Mouse (Mus musculus): ENCODE data around the gene 1700020A23Rik. TPM values are rescaled to one million over a fixed set of nuclear protein-coding genes. Genes with fewer than 3 reads are reported as not detected.
"Not testable (repeated sequence)": the region's sequence is repeated elsewhere in the genome, so short reads cannot be mapped to it uniquely, and the experiment has no call there.

1700020A23Rik gene
- not detected for total RNA-seq (2021)
- long read RNA-seq, experiment 1 = 0 reads
- long read RNA-seq, experiment 2 = 0 reads

DNA sequence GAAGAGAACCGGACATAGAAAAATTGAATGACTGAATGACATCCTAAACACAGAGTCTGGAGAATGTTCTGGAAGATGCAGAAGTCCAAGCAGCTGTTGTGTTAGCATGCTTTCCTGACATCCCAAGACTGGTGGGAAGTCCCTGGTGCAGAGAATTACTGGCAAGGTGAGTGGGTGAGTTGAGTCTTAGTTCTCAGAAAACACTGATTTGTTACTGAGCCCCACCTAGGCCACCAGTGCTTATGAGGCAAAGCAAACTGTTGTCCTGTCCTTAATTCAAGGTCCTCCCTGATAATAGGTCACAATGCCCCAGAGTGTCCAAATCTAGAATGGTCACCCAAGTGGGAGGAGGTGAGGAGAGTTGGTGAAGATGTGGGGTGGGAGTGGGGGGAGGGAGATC lies at the start of gene 1700020A23Rik, which contains the start of gene Gm28372:
Gene 1700020A23Rik (plus strand): TSS at position 321 of the 400 bp plus-strand sequence.
Gene Gm28372 (plus strand): TSS at position 301 of the 400 bp plus-strand sequence.
- DNase-seq = no peak

DNA sequence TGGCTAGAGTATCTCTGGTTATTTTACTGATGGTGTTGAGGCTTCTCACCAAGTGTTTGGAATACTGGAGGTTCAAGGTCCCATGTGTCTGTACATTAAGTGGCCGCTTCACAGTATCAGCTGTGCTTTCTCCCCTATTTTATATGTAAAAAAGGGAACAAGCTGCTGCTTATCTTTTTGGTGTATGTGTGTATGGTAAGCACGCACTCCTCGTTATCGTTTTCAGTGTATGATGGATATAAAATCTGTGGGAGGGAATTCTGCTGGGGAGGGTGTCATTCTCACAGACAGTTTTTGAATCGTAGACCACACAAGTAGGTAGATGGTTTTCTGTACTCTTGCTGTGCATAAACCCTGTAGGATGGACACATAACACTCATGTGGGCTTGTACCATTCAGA lies 47.5 kb upstream of the 1700020A23Rik start:
- no peak for DNase-seq

GRCm38 (mm10) chr2:130358852-130359251 lies 46.2 kb upstream of the 1700020A23Rik start:
- DNase-seq = no peak

GRCm38 (mm10) chr2:130362511-130363026 lies 42.5 kb upstream of the 1700020A23Rik start:
- peak; percentile 18 to 54 for DNase-seq

DNA sequence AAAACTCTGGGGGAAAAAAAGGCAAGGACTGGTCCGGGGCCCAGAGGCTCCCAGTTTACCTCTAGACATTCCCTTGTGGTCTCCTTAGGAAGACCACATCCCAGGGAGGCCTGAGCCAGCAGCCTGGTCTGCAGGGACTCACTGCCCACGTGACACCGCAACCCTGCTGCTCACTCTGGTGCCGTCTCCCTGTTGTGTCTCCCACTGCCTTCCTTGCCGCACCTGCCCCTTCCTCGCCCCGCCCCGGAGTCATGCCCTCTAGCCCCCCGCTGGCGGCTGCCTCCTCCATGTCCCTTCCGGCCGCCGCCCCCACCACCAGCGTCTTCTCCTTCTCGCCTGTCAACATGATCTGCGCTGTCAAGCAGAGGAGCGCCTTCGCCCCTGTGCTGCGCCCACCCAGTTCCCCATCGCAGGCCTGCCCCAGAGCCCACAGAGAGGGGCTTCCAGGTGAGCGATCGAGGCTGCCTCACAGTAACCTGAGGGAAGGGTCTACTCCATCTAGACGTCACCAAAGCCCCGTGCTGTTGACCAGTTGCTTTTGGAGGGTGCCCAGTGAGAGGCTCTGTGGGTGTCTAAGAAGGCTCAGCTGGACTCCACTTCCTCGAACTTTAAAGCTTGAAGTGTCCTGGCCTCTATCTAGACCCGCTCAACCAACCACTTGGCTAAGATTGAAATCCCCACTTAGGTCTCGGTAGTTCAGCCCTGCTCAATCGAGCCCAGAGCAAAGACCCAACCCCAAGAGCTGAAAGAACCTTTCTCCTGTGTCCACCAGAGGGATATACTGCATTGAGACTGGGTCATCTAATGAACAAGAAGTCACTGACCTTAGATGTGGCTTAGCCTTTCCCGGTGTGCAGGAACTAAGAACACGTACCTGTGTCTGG lies 39.6 kb upstream of the 1700020A23Rik start:
- no peak for DNase-seq

DNA sequence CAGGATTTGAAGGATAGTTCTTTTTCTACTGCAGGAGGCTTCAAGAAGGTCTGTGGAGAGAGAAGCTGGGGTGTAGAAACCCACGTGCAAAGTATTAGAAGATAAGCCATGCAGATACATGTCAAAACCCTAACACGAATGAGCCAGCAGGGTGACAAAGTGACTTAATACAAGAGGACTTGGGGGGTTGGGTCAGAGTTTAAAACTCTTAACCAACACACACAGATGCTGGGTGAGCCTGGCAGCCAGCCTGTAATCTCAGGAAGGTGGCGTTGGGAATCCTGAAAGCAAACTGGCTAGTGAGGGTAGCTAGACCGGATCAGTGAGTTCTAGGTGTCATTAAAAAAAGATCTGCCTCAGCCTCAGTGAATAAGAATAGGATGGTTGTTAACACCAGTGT lies 37.7 kb upstream of the 1700020A23Rik start:
- no peak for DNase-seq

- DNase-seq = not testable (repeated sequence)
Observed at GRCm38 (mm10) chr2:130373026-130373425, 32.0 kb upstream of the 1700020A23Rik start.

DNA sequence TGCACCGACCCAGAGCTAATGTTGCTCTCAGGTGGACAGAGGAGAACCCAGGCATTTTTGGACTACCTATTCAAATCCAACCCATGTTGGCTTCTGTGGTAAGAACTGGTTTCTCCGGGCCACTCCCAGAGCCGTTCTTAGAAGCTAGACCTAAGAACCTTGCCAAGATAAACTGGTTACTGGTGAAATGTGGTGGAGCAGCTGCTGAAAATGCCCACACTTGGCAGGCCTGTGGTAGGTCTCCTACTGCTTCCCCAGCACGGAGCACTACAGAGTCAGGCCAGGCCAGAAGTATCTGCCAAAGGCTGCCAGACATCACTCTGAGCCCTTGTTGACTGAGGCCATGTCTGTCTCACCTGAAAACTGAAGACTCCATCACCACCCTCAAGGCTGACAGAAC lies 30.1 kb upstream of the 1700020A23Rik start:
- no peak for DNase-seq

DNA sequence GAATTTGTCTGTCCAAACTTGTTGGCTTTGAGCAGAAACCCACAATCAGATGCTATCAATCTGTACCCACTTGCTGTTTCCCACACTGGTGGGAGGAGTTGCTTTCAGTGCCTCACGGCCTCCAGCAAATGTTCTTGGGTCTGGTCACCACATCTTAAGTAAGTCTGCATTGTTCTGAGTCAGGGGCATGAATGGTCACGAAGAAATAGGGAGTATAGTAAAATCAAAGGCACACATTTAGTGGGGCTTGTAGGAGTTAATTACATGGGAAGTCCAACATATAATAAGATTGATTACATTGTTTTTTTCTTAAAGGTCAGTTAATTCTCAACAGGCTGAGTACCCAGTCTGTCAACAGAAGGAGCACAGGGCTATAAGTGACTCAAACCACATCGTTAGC lies 21.9 kb upstream of the 1700020A23Rik start:
- DNase-seq = no peak

- DNase-seq = no peak
Observed at GRCm38 (mm10) chr2:130383895-130384294, 21.2 kb upstream of the 1700020A23Rik start.

DNA sequence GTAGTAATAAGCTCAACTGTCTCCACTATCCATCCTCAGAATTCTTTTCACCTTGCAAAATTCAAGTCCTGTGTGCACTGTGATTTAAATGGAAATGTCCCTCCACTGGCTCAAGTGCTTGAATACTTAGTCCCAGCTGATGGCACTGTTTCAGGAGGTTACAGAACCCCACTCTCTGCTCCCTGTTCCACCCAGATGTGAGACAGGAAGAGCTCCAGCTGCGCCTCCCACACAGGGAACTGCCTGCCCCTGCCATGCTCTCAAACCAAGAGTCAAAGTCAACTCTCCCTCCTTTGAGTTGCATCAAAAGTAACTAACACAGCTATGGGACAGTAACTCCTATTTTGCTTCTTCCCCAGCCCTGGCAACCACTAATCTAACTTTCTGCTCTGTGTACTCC lies 18.8 kb upstream of the 1700020A23Rik start:
- DNase-seq = no peak

DNA sequence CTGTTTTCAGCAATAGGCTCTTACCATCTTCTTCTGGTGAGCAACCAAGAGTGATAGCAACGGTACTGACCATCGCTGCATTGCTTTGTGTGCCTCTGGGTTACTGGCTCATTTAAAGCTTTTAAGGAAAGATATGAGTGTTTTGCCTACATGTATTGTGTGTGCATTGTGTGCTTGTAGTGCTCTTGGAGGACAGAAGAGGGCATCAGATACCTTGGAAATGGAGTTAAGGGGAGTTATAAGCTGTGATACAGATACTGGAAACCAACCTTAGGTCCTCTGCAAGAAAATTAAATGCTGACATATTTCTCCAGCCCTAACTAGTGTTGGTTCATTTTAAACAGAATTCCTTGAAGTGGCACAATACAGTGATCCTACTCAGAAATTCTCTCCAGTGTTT lies 16.3 kb upstream of the 1700020A23Rik start:
- DNase-seq = no peak

GRCm38 (mm10) chr2:130390993-130391625 lies 13.9 kb upstream of the 1700020A23Rik start:
- DNase-seq = no peak

DNA sequence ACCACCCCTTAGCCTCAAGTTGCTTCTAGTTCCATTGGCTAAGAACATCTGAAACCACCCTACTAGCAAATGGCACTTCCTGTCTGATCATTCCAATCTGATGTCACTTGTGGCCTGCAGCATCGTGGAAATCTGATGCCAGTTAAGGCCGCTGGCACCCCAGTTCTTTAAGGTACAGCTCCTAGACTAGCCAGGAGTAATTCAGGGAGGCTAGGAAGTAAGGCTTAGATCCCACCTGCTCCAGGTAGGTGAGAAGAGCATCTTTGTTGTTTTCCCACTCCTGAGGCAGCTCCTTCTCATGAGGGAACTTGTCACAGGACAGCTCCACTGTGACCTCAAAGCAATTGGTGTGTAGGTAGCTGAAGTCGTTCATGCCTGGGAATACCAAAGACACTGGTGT lies 12.2 kb upstream of the 1700020A23Rik start:
- DNase-seq = no peak

GRCm38 (mm10) chr2:130395696-130396095 lies 9.4 kb upstream of the 1700020A23Rik start:
- no peak for DNase-seq

DNA sequence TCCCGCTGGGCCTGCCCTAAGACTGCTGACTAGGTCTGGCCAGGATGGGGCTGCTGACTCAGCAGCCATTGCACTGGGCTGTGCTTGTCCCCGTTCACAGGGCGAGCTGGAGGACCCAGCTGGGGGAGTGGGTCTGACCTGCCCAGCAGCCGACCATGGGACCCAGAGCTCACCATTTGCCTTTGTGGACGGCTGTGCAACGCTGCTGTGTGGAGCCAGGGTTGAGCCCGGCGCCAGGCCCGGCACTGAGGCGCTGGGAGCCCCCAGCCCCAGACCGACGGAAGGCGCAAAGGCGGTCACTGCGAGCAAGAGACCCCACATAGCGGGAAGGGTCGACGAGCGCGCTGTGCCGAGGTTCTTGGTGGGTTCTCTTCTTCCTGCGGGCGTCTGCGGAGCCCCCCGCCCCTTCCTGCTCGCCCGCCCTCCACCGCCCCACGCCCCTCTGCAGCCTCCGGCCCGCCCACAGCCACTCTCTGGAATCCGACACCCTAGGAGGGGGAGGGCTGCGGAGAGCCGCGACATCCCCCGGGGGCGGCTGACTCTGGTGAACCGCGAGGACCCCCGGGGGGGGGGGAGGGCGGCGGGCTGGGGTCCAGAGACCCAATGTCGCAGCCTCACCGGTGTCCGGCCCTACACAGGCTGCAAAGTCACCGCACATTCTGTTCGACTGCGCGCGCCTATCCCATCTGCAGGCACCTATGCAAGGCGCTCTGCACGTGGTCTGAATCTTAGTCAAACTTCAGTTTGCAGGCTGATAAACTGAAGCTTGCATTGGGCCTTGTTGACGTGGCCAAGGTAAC lies 7.7 kb upstream of the 1700020A23Rik start, which contains the start of gene Cpxm1:
Gene Cpxm1 (minus strand): TSS at position 389 of the 800 bp plus-strand sequence.
- DNase-seq = peak; percentile 26 to 30

GRCm38 (mm10) chr2:130398091-130398490 lies 7.0 kb upstream of the 1700020A23Rik start:
- DNase-seq = peak; percentile 64 to 69

GRCm38 (mm10) chr2:130400046-130400445 lies 5.0 kb upstream of the 1700020A23Rik start:
- DNase-seq = no peak

DNA sequence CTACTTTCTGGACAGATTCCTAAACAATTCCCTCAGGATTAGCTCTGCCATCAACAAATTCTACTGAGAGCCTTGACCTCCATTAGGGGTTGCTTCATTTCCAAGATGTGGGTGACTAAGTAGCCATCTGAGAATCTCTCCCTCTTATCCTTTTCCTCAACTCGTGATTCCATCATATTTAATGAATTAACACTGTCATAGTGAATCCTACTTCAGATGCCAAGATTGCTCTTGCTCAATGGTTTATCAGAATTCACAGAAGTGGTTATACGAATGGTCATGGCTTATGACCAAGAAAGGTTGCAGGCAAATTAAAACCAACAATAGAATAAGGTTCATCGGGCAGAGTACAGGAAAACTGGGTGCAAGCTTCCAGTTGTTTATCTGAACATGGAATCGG lies 3.2 kb upstream of the 1700020A23Rik start:
- DNase-seq = no peak

DNA sequence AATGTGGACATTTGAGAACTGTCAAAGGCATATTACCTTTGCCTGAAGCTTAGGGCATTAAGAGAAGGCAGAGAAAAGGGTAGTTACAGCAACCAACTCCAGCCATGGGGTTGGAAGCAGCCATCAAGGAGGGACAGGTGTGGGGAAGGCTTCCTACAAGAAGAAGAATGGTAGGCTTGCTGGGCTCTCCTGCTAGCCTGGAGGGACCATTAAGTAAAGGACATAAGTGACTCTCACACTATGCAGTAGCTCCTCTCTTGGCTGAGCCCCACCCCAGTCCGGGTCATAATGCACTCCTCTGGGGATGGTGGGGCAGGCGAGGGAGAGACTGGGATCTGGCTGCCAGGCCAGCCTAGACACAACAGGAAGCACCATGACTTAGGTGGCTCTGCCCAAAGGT lies 1.1 kb downstream of the 1700020A23Rik start, which contains the start of gene Tmem239:
Gene Tmem239 (plus strand): TSS at position 301 of the 400 bp plus-strand sequence.
- no peak for DNase-seq

DNA sequence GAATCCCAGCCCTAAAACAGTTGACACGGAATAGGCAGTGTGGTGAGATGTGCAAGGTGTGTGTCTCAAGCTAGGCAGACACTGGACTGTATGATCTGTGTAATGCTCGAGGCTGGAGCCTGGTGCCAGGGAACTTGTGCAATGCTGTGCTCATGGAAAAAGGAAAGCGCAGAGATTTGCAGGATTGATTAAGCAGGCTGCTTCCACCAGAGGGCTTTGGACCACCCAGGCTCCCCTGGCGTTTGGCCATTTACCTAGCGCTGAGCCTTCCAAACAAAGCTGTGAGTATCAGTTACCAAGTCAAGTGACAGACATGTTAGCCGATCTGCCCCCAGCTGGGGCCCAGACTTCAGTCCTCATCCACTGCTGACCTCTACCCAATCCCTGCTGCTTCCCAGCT lies 3.1 kb downstream of the 1700020A23Rik start:
- no peak for DNase-seq

Data from heart, adult 18-20 months (tissue).